Mouse (Mus musculus): ENCODE results near the gene Tcf3.
A peak's percentile ranks its signal among the peaks of the same experiment; 100 is the strongest.

Tcf3 gene

GRCm38 (mm10) chr10:80406684-80407501, 26.6 kb downstream of the Tcf3 start, which contains the start of gene Uqcr11:
Gene Uqcr11, minus strand, starts transcription at chr10:80406830.
- peak; percentile 76 for DNase-seq (ENCODE audit: low spot score)

GRCm38 (mm10) chr10:80405481-80406173, 27.8 kb downstream of the Tcf3 start:
- DNase-seq (ENCODE audit: low spot score): no peak

GRCm38 (mm10) chr10:80403044-80403692, 30.3 kb downstream of the Tcf3 start:
- DNase-seq (ENCODE audit: low spot score): no peak

- no peak for DNase-seq (ENCODE audit: low spot score)
Measured at GRCm38 (mm10) chr10:80400704-80401161, 32.7 kb downstream of the Tcf3 start.

- no peak for DNase-seq (ENCODE audit: low spot score)
Measured at GRCm38 (mm10) chr10:80399973-80400703, 33.3 kb downstream of the Tcf3 start.

GRCm38 (mm10) chr10:80399191-80399972, 34.1 kb downstream of the Tcf3 start, which contains the start of gene Mbd3:
Gene Mbd3, minus strand, starts transcription at chr10:80399550.
- DNase-seq (ENCODE audit: low spot score): peak; percentile 96

GRCm38 (mm10) chr10:80398719-80399190, 34.7 kb downstream of the Tcf3 start:
- peak; percentile 88 for DNase-seq (ENCODE audit: low spot score)

- DNase-seq (ENCODE audit: low spot score): no peak
Measured at GRCm38 (mm10) chr10:80398174-80398535, 35.3 kb downstream of the Tcf3 start.

GRCm38 (mm10) chr10:80397524-80398173, 35.8 kb downstream of the Tcf3 start:
- DNase-seq (ENCODE audit: low spot score): no peak

- no peak for DNase-seq (ENCODE audit: low spot score)
Measured at GRCm38 (mm10) chr10:80396822-80397523, 36.5 kb downstream of the Tcf3 start.

- DNase-seq (ENCODE audit: low spot score): no peak
Measured at GRCm38 (mm10) chr10:80395025-80395627, 38.3 kb downstream of the Tcf3 start.

- DNase-seq (ENCODE audit: low spot score): no peak
Measured at GRCm38 (mm10) chr10:80392687-80393086, 40.8 kb downstream of the Tcf3 start.

GRCm38 (mm10) chr10:80390697-80391096, 42.8 kb downstream of the Tcf3 start:
- no peak for DNase-seq (ENCODE audit: low spot score)

- no peak for DNase-seq (ENCODE audit: low spot score)
Measured at GRCm38 (mm10) chr10:80389185-80389708, 44.2 kb downstream of the Tcf3 start.

GRCm38 (mm10) chr10:80388731-80389130, 44.7 kb downstream of the Tcf3 start:
- DNase-seq (ENCODE audit: low spot score): no peak

- no peak for DNase-seq (ENCODE audit: low spot score)
Measured at GRCm38 (mm10) chr10:80387522-80387959, 45.9 kb downstream of the Tcf3 start, which contains the start of gene Mex3d. Gene Mex3d, minus strand, starts transcription at chr10:80387659.

- DNase-seq (ENCODE audit: low spot score): no peak
Measured at GRCm38 (mm10) chr10:80386735-80387471, 46.5 kb downstream of the Tcf3 start.

Measured in layer of hippocampus, adult 9-10 months (tissue).